Mouse (Mus musculus) mesoderm, embryonic 11.5 days (tissue): Measurements from ENCODE around the gene Hdac2.
A peak's percentile ranks its signal among the peaks of the same experiment; 100 is the strongest.

Experiments
- DNase-seq: peaks from one replicate; pipeline ENCODE4 v3.0.0-alpha.2; 2012; ENCODE audit warnings: low read depth, low spot score

Hdac2 gene

DNA sequence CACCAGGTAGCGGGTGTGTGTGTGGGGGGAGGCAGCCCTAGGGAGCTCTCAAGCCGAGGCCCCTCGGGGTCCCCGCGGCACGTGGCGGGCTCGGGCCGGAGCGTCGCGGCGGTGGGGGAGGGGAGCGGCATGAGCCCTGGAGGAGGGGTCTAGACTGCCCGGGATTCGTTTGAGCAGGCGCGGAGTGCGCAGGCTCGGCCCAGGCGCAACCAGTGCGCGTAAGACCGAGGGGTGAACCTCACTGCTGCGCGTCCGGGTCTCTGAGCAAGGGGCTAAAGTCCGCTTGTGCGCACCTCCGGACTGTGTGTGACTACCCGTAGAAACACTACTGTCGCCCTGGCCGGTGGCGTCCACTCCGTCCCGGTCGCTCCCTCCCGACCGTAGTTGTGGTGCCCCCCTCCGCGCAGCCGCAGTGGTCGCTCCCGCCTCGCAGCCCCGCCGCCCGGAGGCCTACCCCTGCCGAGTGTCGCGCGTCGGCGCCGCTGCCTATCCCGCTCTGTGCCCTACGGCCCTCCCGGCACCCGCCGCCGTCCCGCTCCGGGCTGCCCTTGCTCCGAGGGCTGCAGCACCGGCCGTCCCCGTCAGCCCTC lies at the start of gene Hdac2:
Hdac2 (plus strand) TSS at position 459 of the 590 bp plus-strand sequence.
- DNase-seq = peak; percentile 94

DNA sequence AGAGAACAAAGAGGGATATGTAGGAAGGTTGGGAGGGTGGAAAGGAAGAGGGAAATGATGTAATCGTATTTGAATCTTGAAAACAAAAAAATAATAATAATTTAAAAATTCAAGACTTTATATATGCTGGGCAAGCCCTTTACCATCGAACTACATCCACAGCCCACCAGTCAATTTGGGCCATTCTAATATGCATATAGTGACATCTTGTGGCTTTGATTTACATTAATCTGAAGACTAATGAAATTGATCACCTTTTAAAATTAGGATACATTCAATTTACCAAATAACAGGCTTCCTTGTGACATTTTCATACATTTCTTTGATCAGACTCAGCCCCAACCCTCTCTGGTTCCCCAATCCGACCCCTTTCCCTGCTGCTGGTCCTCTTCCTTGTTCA lies 46.1 kb upstream of the Hdac2 start:
- DNase-seq = no peak

DNA sequence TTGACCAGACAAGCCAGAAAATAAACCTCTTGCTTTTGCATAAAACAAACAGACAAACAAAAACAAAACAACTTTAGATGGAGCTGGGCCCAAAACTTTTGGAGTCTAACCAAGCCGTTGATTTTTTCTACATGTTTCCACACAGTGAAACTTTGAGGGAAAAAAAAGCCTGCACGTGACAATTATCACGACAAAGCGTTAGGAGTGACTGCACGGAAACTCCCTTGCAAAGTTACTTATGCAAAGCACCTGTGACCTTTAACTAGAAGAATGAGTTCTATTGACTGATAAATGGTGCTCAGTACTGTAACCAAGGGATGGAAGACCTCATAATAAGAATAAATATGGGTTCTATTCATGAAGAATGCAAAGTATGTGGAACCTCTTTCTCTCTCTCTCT lies 38.5 kb upstream of the Hdac2 start:
- DNase-seq = no peak

DNA sequence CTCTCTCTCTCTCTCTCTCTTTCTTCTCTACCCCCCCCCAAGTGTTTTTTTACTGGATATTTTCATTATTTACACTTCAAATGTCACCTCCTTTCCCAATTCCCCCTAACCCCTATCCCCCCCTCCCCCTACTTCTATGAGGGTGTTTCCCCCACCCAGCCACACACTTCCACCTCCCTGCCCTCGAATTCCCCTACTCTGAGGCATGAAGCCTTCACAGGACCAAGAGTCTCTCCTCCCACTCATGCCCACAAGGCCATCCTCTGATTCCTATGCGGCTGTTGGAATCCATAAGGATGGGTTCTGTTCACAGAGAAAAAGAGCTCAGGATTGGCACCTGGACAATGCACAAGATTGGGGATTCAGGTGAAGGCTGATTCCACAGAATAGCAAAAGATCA lies 38.1 kb upstream of the Hdac2 start:
- no peak for DNase-seq

DNA sequence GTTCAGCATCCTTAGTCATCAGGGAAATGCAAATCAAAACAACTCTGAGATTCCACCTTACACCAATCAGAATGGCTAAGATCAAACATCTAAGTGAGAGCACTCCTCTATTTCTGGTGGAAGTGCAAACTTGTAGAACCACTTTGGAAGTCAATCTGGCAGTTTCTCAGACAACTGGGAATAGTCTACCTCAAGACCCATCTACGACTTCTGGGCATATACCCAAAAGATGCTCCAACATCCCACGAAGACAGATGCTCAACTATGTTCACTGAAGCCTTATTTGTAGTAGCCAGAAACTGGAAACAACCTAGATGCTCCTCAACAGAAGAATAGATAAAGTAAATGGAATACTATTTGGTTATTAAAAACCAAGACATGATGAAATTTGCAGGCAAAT lies 22.6 kb upstream of the Hdac2 start:
- DNase-seq = no peak

DNA sequence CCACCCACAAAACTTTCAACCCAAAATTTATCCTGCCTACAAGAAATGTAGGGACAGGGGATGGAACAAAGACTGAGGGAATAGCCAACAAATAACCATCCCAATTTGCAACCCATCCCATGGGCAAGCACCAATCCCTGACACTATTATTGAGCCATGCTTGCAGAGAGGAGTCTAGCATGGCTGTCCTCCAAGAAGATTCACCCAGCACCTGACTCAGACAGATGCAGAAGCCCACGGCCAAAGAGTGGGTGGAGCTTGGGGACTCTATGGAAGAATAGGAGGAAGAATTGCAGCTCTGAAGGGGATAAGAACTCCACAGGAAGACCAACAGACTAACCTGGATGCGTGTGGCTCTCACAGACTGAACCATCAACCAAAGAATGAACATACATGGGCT lies 21.7 kb upstream of the Hdac2 start:
- no peak for DNase-seq

DNA sequence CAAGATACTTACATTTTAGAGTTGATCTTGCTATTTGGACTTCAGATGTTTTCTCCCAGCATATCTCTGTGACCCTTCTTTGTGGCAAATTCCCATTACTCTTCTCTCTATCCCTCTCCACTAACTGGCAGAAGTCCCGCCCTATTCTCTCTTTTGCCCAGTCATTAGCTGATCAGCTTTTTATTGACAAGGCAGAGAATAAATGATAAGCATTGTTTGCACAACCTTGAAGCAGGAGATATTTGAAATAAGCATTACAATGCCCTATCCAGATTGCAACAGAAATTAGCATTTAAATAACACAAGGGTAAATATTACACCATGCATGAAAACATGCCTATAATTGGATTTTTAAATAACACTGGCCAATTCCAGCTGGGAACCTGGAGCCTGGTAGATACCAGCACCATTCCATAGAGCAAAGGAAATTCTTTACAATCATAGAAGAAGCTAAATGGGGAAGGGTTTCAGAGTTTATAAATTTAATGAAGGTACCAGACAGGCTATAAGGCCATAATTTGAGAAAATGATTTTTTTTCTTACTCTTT lies 14.7 kb upstream of the Hdac2 start:
- no peak for DNase-seq

DNA sequence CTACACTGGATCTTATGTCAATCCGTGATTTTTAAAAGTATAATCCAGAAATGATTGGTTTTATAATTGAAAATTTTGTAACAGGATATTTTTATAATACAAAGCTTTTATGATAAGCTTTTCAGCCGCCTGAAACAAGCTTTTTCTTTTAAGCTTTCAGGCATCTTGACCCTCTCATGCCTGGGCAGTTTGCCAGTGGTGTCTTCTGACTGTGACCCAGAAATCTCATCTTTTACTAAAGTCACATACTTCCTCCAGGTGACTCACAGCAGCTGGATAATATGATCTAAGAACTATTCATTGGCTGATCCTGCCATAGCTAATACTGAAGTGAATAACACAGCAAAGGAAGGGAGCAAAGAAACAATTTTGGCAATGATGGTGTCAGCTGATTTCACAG lies 9.9 kb upstream of the Hdac2 start:
- no peak for DNase-seq

DNA sequence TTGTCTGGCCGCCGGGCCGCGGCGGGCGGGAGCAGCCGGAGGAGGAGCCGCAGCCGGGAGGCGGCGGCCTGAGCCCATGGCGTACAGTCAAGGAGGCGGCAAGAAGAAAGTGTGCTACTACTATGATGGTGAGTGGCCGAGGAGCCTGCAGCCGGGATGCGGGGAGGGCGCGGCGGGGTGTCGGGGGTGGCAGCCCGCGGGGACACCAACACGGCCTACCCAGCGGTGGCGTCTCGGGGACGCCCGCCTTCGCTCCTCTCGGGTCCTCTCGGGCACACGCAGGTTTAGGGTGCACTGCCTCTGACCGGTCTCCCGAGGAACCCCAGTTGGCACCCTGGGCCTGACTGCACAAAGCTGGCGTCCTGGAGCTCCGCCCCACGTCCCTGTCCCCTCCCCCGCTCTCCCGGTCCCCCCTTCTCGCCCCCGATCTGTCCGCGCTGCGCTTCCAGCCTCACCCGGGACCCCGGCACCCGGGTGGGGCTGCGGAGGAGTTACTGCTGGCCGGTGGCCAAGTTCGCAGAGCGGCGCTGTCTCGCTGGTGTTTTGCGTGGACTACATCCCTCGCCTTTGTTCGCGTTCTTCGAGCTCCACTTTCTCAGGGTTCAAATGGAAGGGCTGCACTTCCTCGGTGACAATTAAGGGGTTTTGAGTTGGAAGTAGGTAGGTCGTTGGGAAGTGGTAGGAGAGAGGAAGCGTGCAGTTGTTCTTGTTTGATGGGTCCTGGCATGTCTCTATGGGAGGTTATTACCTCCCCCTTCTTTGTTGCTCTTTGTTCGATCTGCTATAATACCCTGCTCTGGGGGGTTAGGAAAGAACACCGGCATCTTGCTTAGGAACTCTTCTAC lies 554 bp downstream of the Hdac2 start:
- peak; percentile 74 for DNase-seq

DNA sequence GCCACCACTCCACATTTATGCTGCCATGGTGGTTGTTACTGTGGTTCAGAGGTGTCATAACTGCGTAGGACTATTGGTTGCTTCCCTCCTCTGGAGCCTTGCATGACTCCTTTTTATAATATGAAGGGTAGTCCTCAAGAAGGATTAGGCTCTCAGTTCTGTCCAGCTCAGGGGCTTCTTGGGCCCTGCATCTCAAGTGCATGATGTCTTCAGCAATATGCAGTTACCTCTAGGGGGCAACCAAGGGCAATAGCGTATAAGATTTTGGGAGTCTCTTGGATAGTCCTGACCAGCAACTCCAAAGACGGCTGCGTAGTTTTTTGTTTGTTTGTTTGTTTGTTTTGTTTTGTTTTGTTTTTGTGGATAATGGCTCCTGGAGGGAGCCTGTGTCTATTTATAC lies 7.5 kb downstream of the Hdac2 start:
- DNase-seq = no peak

DNA sequence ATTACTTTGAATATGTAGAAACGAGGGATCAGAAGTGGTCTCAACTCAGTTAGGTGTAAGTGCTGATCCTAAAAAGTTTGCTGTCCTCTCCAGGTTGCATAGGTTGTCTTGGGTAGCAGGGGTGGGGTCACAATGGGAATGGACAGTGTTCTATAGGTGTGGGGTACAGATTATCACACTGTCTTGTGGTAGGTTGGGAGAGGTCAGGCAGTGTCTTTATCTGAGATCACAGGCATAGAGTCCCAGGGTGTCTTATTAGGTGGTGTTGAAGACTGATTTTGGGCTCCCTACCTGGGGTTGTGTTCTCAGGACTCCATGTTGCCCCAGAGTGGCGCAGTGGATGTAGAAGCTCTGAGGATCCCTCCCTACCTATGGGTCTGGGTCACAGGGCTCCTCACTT lies 17.8 kb downstream of the Hdac2 start:
- DNase-seq = no peak

DNA sequence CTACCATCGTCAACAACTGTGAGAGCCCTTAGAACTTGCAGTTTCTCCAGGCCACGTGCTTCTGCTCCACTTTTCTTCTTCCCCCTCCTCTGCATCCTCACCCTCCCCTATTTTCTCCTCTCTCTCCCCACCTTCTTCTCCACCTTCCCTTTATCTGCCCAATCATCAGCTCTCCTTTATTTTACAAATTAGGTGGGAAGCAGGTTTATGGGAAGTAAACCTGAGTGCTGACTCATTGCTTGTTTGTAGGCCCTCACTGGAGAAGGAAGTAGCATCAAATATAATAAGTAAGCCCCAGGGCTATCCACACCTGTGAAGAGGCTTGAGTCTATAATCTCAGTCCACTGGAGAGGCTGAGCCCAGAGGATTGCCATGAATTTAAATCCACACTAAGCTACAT lies 26.5 kb downstream of the Hdac2 start:
- DNase-seq = no peak

DNA sequence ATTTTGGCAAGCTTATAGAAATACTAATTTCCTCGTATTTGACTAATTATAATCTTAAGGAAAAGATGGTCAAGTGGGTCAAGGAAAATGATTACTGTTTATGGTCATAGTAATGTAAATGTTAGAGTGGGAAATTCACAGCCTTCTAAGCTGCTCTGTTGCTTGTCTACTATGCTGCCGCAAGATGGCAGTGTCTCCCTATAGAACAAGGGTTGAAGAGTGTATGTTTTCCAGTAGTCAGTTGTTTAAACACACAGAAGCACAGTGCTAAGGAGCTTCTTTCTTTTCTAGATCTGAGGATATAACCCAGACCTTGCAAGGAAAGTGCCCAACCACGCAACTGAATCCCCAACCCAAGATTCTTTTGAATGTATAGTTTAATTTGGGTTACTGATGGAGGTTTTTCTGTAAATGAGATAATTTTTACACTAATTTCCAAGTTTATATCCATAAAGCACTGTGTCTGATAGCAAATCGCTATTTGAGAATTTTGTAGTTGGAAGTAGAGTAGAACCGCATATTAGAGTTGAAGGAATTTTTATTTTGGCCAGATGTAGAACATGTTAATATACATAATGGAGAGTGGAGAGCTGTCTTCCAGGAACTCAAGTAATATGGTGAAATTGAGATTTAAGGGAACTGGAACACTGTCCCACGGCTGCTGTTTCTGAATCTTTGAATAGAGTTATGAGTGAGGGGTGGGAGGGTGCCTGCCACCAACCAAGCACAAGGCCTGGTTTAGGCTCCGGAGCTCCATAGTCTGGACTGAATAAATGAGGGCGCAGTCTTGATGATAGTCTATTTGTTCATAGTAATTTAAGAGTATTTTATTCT lies 40.1 kb downstream of the Hdac2 start:
- peak; percentile 85 for DNase-seq

DNA sequence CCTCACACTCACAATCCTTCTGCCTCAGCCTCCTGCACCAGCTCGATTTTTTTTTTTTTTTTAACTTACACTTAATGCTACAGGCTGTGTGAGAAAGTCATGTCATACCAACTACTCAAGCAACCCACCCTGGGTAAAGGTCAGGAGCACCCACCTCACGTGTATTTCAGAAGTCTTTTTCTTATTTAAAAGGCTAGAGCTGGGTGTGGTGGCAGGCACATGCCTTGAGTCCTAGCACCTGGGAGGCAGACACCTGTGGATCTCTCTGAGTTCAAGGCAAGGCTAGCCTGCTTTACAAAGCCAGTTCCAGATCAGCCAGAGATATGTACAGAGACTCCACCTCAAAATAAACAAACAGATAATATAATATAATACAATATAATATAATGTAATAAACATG lies 41.4 kb downstream of the Hdac2 start:
- DNase-seq = no peak

DNA sequence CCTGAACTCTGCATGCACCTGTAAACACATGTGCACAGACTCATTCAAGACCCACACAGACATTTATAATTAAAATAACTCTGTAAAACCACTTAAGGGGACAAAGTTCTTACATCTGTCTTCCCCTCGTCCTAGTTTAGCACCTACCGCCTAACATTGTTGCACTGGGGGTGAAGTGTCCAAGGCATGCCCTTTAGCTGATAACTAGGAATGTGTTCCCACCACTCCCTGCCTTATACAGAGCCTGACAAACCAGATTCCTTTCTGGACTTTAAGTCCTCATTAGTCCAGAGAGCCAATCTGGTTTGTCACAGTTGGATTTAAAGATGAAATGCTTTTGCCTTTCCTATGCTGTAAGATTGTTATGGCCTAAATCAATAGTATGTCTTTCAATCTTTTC lies 41.9 kb downstream of the Hdac2 start:
- DNase-seq = no peak

DNA sequence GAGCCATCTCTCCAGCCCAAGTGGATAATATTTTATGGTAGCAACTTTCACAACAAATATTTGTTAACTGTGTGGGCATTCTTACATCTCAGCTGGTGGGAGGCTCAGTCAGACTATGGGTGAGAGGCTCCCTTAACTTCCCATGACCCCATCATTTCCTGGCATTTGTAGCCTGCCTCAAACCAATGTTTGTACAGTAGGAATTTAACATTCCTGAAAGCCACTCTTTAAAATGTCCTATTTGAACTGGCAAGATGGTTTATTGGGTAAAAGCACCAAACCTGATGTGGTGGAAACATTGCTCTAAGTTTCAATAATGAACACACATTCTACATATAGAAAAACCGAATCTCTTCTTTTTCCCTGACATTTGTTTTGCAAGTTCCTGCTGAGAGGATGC lies 50.0 kb downstream of the Hdac2 start:
- no peak for DNase-seq

DNA sequence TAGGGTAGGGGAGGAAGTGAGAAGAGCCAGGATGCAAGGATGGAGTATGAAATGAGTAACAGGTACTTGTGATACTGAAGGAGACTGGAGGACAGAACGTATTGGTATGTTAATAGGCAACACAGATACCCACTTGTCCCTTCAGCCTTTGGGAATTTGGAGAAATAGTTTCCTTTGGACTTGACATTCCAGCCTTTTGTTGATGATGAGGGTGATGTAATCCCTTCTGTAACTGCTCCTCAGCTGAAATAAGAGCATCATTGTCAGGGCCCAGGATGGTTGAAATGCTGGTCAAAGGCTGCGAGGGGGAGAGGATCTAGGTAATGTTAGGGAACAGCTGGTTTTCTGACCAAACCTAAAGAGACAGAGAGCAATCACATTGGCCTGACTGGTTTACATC lies 54.3 kb downstream of the Hdac2 start:
- DNase-seq = no peak

DNA sequence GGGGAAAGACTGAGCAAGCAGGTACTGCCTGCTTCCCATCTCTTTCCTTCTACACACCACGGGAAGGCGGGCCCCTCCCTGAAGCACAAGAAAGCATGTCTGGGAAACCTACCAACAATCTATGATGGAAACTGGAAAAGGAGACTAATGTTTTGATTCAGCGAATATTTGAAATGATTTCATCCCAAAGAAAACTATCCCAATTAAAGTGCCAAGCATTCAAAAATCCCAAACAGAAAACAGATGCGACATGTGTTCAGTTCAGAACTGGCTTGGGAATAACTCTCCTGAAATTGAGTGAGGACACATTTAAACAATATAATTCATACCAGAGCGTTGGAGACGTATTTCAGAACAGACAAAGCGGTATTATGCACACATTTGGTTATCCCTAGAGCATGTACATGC lies 60.8 kb downstream of the Hdac2 start:
- no peak for DNase-seq

DNA sequence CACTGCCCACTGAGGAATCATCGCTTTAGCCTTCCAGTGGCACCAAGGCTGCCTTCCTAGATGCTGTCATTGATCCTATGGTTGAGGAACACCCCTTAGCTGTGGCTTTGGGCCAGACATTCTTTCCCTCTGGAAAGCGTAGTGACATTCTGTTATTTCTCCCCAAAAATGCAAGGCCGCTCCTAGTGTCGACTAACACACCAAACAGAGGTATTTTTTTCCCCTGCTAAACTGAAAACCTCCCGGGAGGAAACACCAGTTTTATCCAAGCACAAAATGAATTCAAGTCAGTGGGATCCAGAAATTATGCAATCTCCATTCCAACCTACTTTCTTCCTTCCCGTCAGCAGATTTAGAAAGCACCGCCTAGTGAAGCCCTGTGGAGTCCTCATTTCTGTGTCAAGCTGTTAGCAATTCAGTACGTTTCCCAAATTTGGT lies 73.3 kb downstream of the Hdac2 start:
- no peak for DNase-seq
